Mouse (Mus musculus): ENCODE data around the gene Gemin7.

DNA sequence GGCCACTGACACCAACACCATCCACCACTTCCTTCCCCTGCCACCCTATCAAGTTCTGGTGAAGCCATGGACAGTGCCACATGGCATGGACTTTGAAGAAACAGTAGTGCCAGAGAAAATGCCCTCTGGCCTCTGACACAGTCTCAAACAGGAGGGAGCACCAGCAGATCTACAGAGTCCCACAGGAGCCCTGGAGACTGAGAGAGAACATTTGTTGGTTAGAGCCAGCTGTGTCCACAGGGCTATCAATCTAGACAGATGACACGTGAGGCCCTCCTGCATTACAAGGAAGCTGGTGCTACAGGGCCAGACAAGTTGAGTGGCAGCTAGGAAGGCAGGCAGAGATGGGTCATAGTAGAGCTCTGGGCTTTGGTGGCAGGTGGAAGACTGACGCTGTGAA is 25.0 kb downstream of the Gemin7 start:
- TF ChIP-seq REST (IDR thresholded peaks at IDR 0.05; ENCODE audit: insufficient read depth, insufficient read length), result no peak
- TF ChIP-seq POLR2A (IDR thresholded peaks at IDR 0.05; ENCODE audit: insufficient read length, low read depth), result no peak
- TF ChIP-seq CEBPB (IDR thresholded peaks at IDR 0.05; ENCODE audit: insufficient read depth, poor library complexity, severe bottlenecking), result no peak
- TF ChIP-seq USF1 (IDR thresholded peaks at IDR 0.05; ENCODE audit: low read depth), result no peak
- peak in 2 of 3 experiments; percentile 40 to 61 for TF ChIP-seq MYOG (IDR thresholded peaks at IDR 0.05; ENCODE audit: control insufficient read depth in 1 of 3, insufficient read depth in 1 of 3, insufficient read length in 2 of 3, low read depth in 2 of 3)
- TF ChIP-seq MYOD1 (IDR thresholded peaks at IDR 0.05; ENCODE audit: control insufficient read depth in 1 of 3, insufficient read length in 2 of 3, low read depth in 2 of 3), result peak in 1 of 3 experiments; percentile 44
- TF ChIP-seq E2F4 (IDR thresholded peaks at IDR 0.05; ENCODE audit: insufficient read depth), result no peak
